Comparison of ENCODE assay signal across 18 mouse cellular contexts in genomic region chr5:37932086-37932759, GRCm38 (mm10).
DNase-seq lines count a peak whose midpoint lies in the region; ATAC-seq and TF ChIP-seq lines count a peak whose summit lies in the region.
"Had no signal": no experiment of that assay in that cellular context is flagged by ENCODE, and none has a peak within 500 bp of the region (broad histone marks: within the 10 kb centered on the region; RNA-seq: fewer than 3 reads in every experiment).

No protein-coding gene starts in this region.

- H3K9ac ChIP-seq in forebrain, postnatal 0 days = no peak overlapping the region
- H3K9ac ChIP-seq in forebrain, embryonic 12.5 days = no peak overlapping the region
- no peak overlapping the region for H3K9ac ChIP-seq in stomach, embryonic 14.5 days (replicated peaks; ENCODE audit: low read depth, low read length)
- no peak overlapping the region for H3K9ac ChIP-seq in stomach, postnatal 0 days (ENCODE audit: low read length)
- H3K9ac ChIP-seq in limb, embryonic 14.5 days (ENCODE audit: low read depth, low read length, severe bottlenecking) = no peak overlapping the region
- H3K9ac ChIP-seq: heart, embryonic 13.5 days had no signal

- peak; percentile 55 for DNase-seq in forebrain, postnatal 0 days
- DNase-seq in layer of hippocampus, adult 11-12 months (ENCODE audit: low spot score) = peak; percentile 27
- DNase-seq in layer of hippocampus, postnatal 25 days (ENCODE audit: extremely low spot score in 1 of 2, low spot score in 1 of 2) = no peak
- DNase-seq in stomach, postnatal 0 days (ENCODE audit: low spot score) = no peak
- DNase-seq in limb, embryonic 14.5 days (ENCODE audit: low spot score) = peak; percentile 45
- no peak for DNase-seq in spleen, postnatal 4 days (ENCODE audit: low spot score in 2 of 2)
- DNase-seq: cerebellum, adult 11-12 months; cerebellum, postnatal 36 days; heart, postnatal 4 days; lung, postnatal 36 days; thymus, adult 18-20 months had no signal

- H3K27ac ChIP-seq in forebrain, postnatal 0 days (ENCODE audit: low read depth, low read length) = no peak overlapping the region
- H3K27ac ChIP-seq in forebrain, embryonic 12.5 days = no peak overlapping the region
- H3K27ac ChIP-seq in stomach, embryonic 14.5 days (ENCODE audit: low read length) = peak overlapping the region; percentile 8; the same call in 1 of the 2 replicates
- no peak overlapping the region for H3K27ac ChIP-seq in stomach, postnatal 0 days (replicated peaks)
- no peak overlapping the region for H3K27ac ChIP-seq in limb, embryonic 14.5 days (replicated peaks; ENCODE audit: low read depth, low read length)
- H3K27ac ChIP-seq: forebrain, embryonic 10.5 days; heart, embryonic 13.5 days had no signal

- H3K4me3 ChIP-seq in forebrain, postnatal 0 days (ENCODE audit: low read depth, low read length) = no peak overlapping the region
- H3K4me3 ChIP-seq in forebrain, embryonic 12.5 days (replicated peaks) = no peak overlapping the region
- no peak overlapping the region for H3K4me3 ChIP-seq in stomach, embryonic 14.5 days (ENCODE audit: low read depth, low read length)
- H3K4me3 ChIP-seq in stomach, postnatal 0 days (ENCODE audit: low read depth, low read length) = no peak overlapping the region
- no peak overlapping the region for H3K4me3 ChIP-seq in limb, embryonic 14.5 days (replicated peaks; ENCODE audit: low read length)
- H3K4me3 ChIP-seq: forebrain, embryonic 10.5 days; heart, embryonic 13.5 days; myocyte had no signal

- H3K9me3 ChIP-seq in forebrain, postnatal 0 days (ENCODE audit: low read length) = no peaks in the 10 kb centered on the region
- H3K9me3 ChIP-seq in forebrain, embryonic 12.5 days = no peaks in the 10 kb centered on the region
- H3K9me3 ChIP-seq in stomach, embryonic 14.5 days (ENCODE audit: control insufficient read depth, low read depth, low read length) = no peaks in the 10 kb centered on the region
- no peaks in the 10 kb centered on the region for H3K9me3 ChIP-seq in stomach, postnatal 0 days (ENCODE audit: control insufficient read depth, low read length)
- H3K9me3 ChIP-seq in limb, embryonic 14.5 days (ENCODE audit: control insufficient read depth, low read length) = no peaks in the 10 kb centered on the region
- H3K9me3 ChIP-seq: forebrain, embryonic 10.5 days; heart, embryonic 13.5 days had no signal

- no peak for TF ChIP-seq POLR2A in limb, embryonic 14.5 days (IDR thresholded peaks at IDR 0.05; ENCODE audit: borderline replicate concordance, extremely low read depth, insufficient read depth, insufficient read length)

- 67% methylated on average over 10 of the region's 10 CpGs for WGBS in forebrain, postnatal 0 days
- WGBS in forebrain, embryonic 12.5 days = 88% methylated on average over 10 of the region's 10 CpGs
- WGBS in stomach, embryonic 14.5 days = 67% methylated on average over 10 of the region's 10 CpGs
- 60% methylated on average over 10 of the region's 10 CpGs for WGBS in stomach, postnatal 0 days
- 58% methylated on average over 10 of the region's 10 CpGs for WGBS in limb, embryonic 14.5 days

- no peak for TF ChIP-seq EP300 in stomach, postnatal 0 days (optimal IDR thresholded peaks at IDR 0.05)

- TF ChIP-seq CTCF in forebrain, postnatal 0 days (IDR thresholded peaks at IDR 0.05; ENCODE audit: low read depth) = no peak
- TF ChIP-seq CTCF in stomach, postnatal 0 days (IDR thresholded peaks at IDR 0.05; ENCODE audit: low read depth) = no peak

- no peaks in the 10 kb centered on the region for H3K27me3 ChIP-seq in forebrain, postnatal 0 days (ENCODE audit: insufficient read depth, low read length)
- peaks cover 4% of the 10 kb centered on the region; the same call in 1 of the 2 replicates for H3K27me3 ChIP-seq in forebrain, embryonic 12.5 days
- H3K27me3 ChIP-seq in stomach, embryonic 14.5 days (ENCODE audit: control insufficient read depth, insufficient read depth, low read length) = no peaks in the 10 kb centered on the region
- H3K27me3 ChIP-seq in stomach, postnatal 0 days (ENCODE audit: control insufficient read depth, insufficient read depth, low read length) = no peaks in the 10 kb centered on the region
- H3K27me3 ChIP-seq in limb, embryonic 14.5 days (ENCODE audit: control insufficient read depth, insufficient read depth, low read length) = no peaks in the 10 kb centered on the region
- H3K27me3 ChIP-seq: heart, embryonic 13.5 days had no signal

- no peaks in the 10 kb centered on the region for H3K36me3 ChIP-seq in forebrain, postnatal 0 days (ENCODE audit: insufficient read depth)
- no peaks in the 10 kb centered on the region for H3K36me3 ChIP-seq in forebrain, embryonic 12.5 days (replicated peaks)
- no peaks in the 10 kb centered on the region for H3K36me3 ChIP-seq in stomach, embryonic 14.5 days (ENCODE audit: control insufficient read depth, insufficient read depth, low read length)
- no peaks in the 10 kb centered on the region for H3K36me3 ChIP-seq in stomach, postnatal 0 days (ENCODE audit: control insufficient read depth, insufficient read depth, low read length)
- H3K36me3 ChIP-seq in limb, embryonic 14.5 days (ENCODE audit: control insufficient read depth, insufficient read depth, low read length) = no peaks in the 10 kb centered on the region
- H3K36me3 ChIP-seq: forebrain, embryonic 10.5 days; heart, embryonic 13.5 days had no signal

- no peaks in the 10 kb centered on the region for H3K4me1 ChIP-seq in forebrain, postnatal 0 days (ENCODE audit: insufficient read depth)
- no peaks in the 10 kb centered on the region for H3K4me1 ChIP-seq in forebrain, embryonic 12.5 days
- H3K4me1 ChIP-seq in stomach, embryonic 14.5 days (ENCODE audit: control insufficient read depth, insufficient read depth, low read length) = no peaks in the 10 kb centered on the region
- no peaks in the 10 kb centered on the region for H3K4me1 ChIP-seq in stomach, postnatal 0 days (replicated peaks; ENCODE audit: control insufficient read depth, insufficient read depth)
- H3K4me1 ChIP-seq in limb, embryonic 14.5 days (ENCODE audit: control insufficient read depth, insufficient read depth, low read length) = peaks cover 8% of the 10 kb centered on the region; the same call in 1 of the 2 replicates
- H3K4me1 ChIP-seq: forebrain, embryonic 10.5 days had no signal

- H3K4me2 ChIP-seq in forebrain, postnatal 0 days (ENCODE audit: low read depth) = no peak overlapping the region
- no peak overlapping the region for H3K4me2 ChIP-seq in forebrain, embryonic 12.5 days
- no peak overlapping the region for H3K4me2 ChIP-seq in stomach, embryonic 14.5 days (replicated peaks; ENCODE audit: low read depth, low read length)
- H3K4me2 ChIP-seq in stomach, postnatal 0 days (replicated peaks; ENCODE audit: low read depth) = no peak overlapping the region
- no peak overlapping the region for H3K4me2 ChIP-seq in limb, embryonic 14.5 days (replicated peaks; ENCODE audit: low read depth, low read length, severe bottlenecking)
- H3K4me2 ChIP-seq: heart, embryonic 13.5 days; midbrain, embryonic 11.5 days had no signal

- no peak for ATAC-seq in forebrain, postnatal 0 days
- ATAC-seq in forebrain, embryonic 12.5 days (ENCODE audit: low FRiP score) = no peak
- ATAC-seq in stomach, embryonic 14.5 days (ENCODE audit: insufficient number of reproducible peaks, insufficient read depth, low FRiP score, low read depth) = no peak
- ATAC-seq in stomach, postnatal 0 days (ENCODE audit: low FRiP score, low TSS enrichment) = no peak
- ATAC-seq in limb, embryonic 14.5 days (ENCODE audit: low FRiP score, low read depth) = peak; percentile 79
- ATAC-seq: inflammation-experienced regulatory T-cells, adult 6 months had no signal

Comparison
In these comparisons a context has a peak if more than half of its experiments do, and no peak if none do; other contexts are left out.
1. DNase-seq: peak in forebrain, postnatal 0 days (single experiment), layer of hippocampus, adult 11-12 months (single experiment) and limb, embryonic 14.5 days (single experiment); none in layer of hippocampus, postnatal 25 days (0 of 2), stomach, postnatal 0 days (single experiment) and spleen, postnatal 4 days (0 of 2).